Mouse (Mus musculus) frontal cortex, postnatal 36 days (tissue): ENCODE results near the gene Kcnd1.

Experiments
- DNase-seq, 2 experiments: peaks; one replicate each; pipeline ENCODE4 v3.0.0; 2022; ENCODE audit warnings: low spot score in 2 of 2

The Kcnd1 gene

GRCm38 (mm10) chrX:7859191-7859753, 37.2 kb downstream of the Kcnd1 start:
- no peak for DNase-seq

GRCm38 (mm10) chrX:7863181-7863580, 41.1 kb downstream of the Kcnd1 start:
- DNase-seq, result no peak

- DNase-seq, result no peak
Measured at GRCm38 (mm10) chrX:7864551-7864950, 42.5 kb downstream of the Kcnd1 start.

- no peak for DNase-seq
Measured at GRCm38 (mm10) chrX:7865343-7865742, 43.3 kb downstream of the Kcnd1 start.

- DNase-seq, result no peak
Measured at GRCm38 (mm10) chrX:7865786-7866185, 43.7 kb downstream of the Kcnd1 start.

GRCm38 (mm10) chrX:7867141-7867540, 45.1 kb downstream of the Kcnd1 start:
- no peak for DNase-seq

GRCm38 (mm10) chrX:7868506-7868905, 46.4 kb downstream of the Kcnd1 start:
- DNase-seq, result no peak

GRCm38 (mm10) chrX:7869826-7870225, 47.7 kb downstream of the Kcnd1 start:
- DNase-seq, result no peak

- peak; percentile 70 to 83 for DNase-seq
Measured at GRCm38 (mm10) chrX:7878007-7878419, 55.9 kb downstream of the Kcnd1 start, which contains the start of gene Pim2. Gene Pim2 (plus strand): TSS chrX:7878262.

GRCm38 (mm10) chrX:7878495-7878894, 56.4 kb downstream of the Kcnd1 start:
- peak; percentile 26 to 37 for DNase-seq

GRCm38 (mm10) chrX:7879819-7880218, 57.7 kb downstream of the Kcnd1 start:
- DNase-seq, result peak; percentile 46 to 51

- DNase-seq, result peak; percentile 72 to 84
Measured at GRCm38 (mm10) chrX:7883841-7884567, 61.9 kb downstream of the Kcnd1 start, which contains the start of gene Slc35a2. Gene Slc35a2 (plus strand): TSS chrX:7884028.
